Mouse (Mus musculus): ENCODE results near the gene Ppp2r1b. TPM values are rescaled to one million over a fixed set of nuclear protein-coding genes. Genes with fewer than 3 reads are reported as not detected.

Gene Ppp2r1b
- 87.8 TPM for polyA plus RNA-seq (2017; shearing (Covaris generic))

GRCm38 (mm10) chr9:50845081-50845480 lies at the start of gene Ppp2r1b:
Gene Ppp2r1b, plus strand, starts transcription at chr9:50845301.

Other genes starting within 250 kb of the Ppp2r1b start
- gene Sdhd, start 241.5 kb upstream of the Ppp2r1b start, polyA plus RNA-seq (2017; shearing (Covaris generic)) = 171 TPM
- gene Timm8b, start 241.4 kb upstream of the Ppp2r1b start, polyA plus RNA-seq (2017; shearing (Covaris generic)) = 109 TPM
- 0.77 TPM for gene Pih1d2, start 228.0 kb upstream of the Ppp2r1b start, polyA plus RNA-seq (2017; shearing (Covaris generic))
- gene Nkapd1, start 227.8 kb upstream of the Ppp2r1b start, polyA plus RNA-seq (2017; shearing (Covaris generic)) = 20.5 TPM
- gene Dlat, start 185.5 kb upstream of the Ppp2r1b start, polyA plus RNA-seq (2017; shearing (Covaris generic)) = 36.3 TPM
- 0.34 TPM for gene Dixdc1, start 105.8 kb upstream of the Ppp2r1b start, polyA plus RNA-seq (2017; shearing (Covaris generic))
- not detected for gene 2310030G06Rik, start 98.8 kb upstream of the Ppp2r1b start, polyA plus RNA-seq (2017; shearing (Covaris generic))
- not detected for gene Cryab, start 94.0 kb upstream of the Ppp2r1b start, polyA plus RNA-seq (2017; shearing (Covaris generic))
- not detected for gene Hspb2, start 92.9 kb upstream of the Ppp2r1b start, polyA plus RNA-seq (2017; shearing (Covaris generic))
- gene Fdxacb1, start 77.1 kb upstream of the Ppp2r1b start, polyA plus RNA-seq (2017; shearing (Covaris generic)) = 10.1 TPM
- gene Alg9, start 70.3 kb upstream of the Ppp2r1b start, polyA plus RNA-seq (2017; shearing (Covaris generic)) = 10.9 TPM
- 14.7 TPM for gene 1110032A03Rik, start 69.8 kb upstream of the Ppp2r1b start, polyA plus RNA-seq (2017; shearing (Covaris generic))
- gene Sik2, start 163.8 kb downstream of the Ppp2r1b start, polyA plus RNA-seq (2017; shearing (Covaris generic)) = 19.5 TPM
- gene Btg4, start 215.6 kb downstream of the Ppp2r1b start, polyA plus RNA-seq (2017; shearing (Covaris generic)) = not detected
- not detected for gene Layn, start 231.8 kb downstream of the Ppp2r1b start, polyA plus RNA-seq (2017; shearing (Covaris generic))

Measured in activated CD4-positive, CD25-positive, alpha-beta regulatory T cell, adult 9 weeks (primary cell).